Mouse (Mus musculus) heart, postnatal 0 days (tissue): ENCODE measurements around the gene Gdf2. TPM values are rescaled to one million over a fixed set of nuclear protein-coding genes. Genes with fewer than 3 reads are reported as not detected.
A peak's percentile ranks its signal among the peaks of the same experiment; 100 is the strongest.

Source experiments
- ATAC-seq: fragments of 200-750 bp; cut with Nextera tagmentation; 2 replicates; pipeline ENCODE4 v1.8.0; 2017; ENCODE audit warnings: low read depth, moderate number of reproducible peaks, moderate library complexity; ENCODE audit not compliant: insufficient read depth
- DNase-seq: peaks from one replicate; pipeline ENCODE4 v3.0.0-alpha.2; 2016; ENCODE audit warnings: low spot score
- H3K27ac ChIP-seq: fragments of 300-500 bp; sonication (generic); 2 replicates; pipeline ENCODE4 v1.5.1; 2014; ENCODE audit warnings: low read depth, mild to moderate bottlenecking
- H3K27me3 ChIP-seq: fragments of 300-500 bp; sonication (generic); 2 replicates; pipeline ENCODE4 v1.6.1; 2014; ENCODE audit warnings: low read length, mixed read lengths; ENCODE audit not compliant: control insufficient read depth, insufficient read depth
- H3K36me3 ChIP-seq: fragments of 300-500 bp; sonication (generic); replicated peaks from 2 replicates; pipeline ENCODE4 v1.6.1; 2014; ENCODE audit warnings: low read length, mixed read lengths; ENCODE audit not compliant: control insufficient read depth, insufficient read depth
- H3K4me1 ChIP-seq: fragments of 300-500 bp; sonication (generic); 2 replicates; pipeline ENCODE4 v1.6.1; 2014; ENCODE audit warnings: antibody characterized with exemption; ENCODE audit not compliant: control insufficient read depth, insufficient read depth
- H3K4me2 ChIP-seq: fragments of 300-500 bp; sonication (generic); 2 replicates; pipeline ENCODE4 v1.6.1; 2014; ENCODE audit warnings: low read depth, mild to moderate bottlenecking, low read length, moderate library complexity
- H3K4me3 ChIP-seq: fragments of 300-500 bp; sonication (generic); 2 replicates; pipeline ENCODE4 v1.5.1; 2014; ENCODE audit warnings: low read depth, low read length
- H3K9ac ChIP-seq: fragments of 300-500 bp; sonication (generic); replicated peaks from 2 replicates; pipeline ENCODE4 v1.6.1; 2014; ENCODE audit warnings: low read depth, low read length, mixed read lengths
- H3K9me3 ChIP-seq: fragments of 300-500 bp; sonication (generic); replicated peaks from 2 replicates; pipeline ENCODE4 v1.6.1; 2016; ENCODE audit warnings: low read length; ENCODE audit not compliant: control insufficient read depth
- CTCF ChIP-seq: IDR thresholded peaks from 2 replicates; pipeline ENCODE4 v1.5.1; 2016; ENCODE audit warnings: antibody characterized with exemption, control low read depth, low read depth
- EP300 ChIP-seq: IDR thresholded peaks from 2 replicates; pipeline ENCODE4 v1.6.1; 2016; ENCODE audit warnings: antibody characterized with exemption, low read depth
- WGBS: fragments of 180-500 bp; shearing (Covaris S2); extraction: QIAGEN DNeasy Blood & Tissue Kit; methylation state at CpG from one replicate; pipeline ENCODE4 v1.1.7; 2014; 5-methylcytosine and 5-hydroxymethylcytosine counted together
- polyA plus RNA-seq: library from polyadenylated mRNA; unstranded; fragments of >200 nt; fragmentation: Nextera tagmentation; extraction: Ambion mirVana; gene quantifications from 2 replicates; pipeline ENCODE4 v1.2.1, GENCODE M21; 2015
- total RNA-seq: library from RNA; depleted of rRNA; stranded (reverse); fragments of >200 nt; gene quantifications from 2 replicates; pipeline ENCODE4 v1.2.3, GENCODE M21; 2014; ENCODE audit warnings: low replicate concordance

Gdf2 gene
- total and polyA plus RNA-seq, 2 experiments from 2014 or later, result 0.27 to 3.0 TPM

DNA sequence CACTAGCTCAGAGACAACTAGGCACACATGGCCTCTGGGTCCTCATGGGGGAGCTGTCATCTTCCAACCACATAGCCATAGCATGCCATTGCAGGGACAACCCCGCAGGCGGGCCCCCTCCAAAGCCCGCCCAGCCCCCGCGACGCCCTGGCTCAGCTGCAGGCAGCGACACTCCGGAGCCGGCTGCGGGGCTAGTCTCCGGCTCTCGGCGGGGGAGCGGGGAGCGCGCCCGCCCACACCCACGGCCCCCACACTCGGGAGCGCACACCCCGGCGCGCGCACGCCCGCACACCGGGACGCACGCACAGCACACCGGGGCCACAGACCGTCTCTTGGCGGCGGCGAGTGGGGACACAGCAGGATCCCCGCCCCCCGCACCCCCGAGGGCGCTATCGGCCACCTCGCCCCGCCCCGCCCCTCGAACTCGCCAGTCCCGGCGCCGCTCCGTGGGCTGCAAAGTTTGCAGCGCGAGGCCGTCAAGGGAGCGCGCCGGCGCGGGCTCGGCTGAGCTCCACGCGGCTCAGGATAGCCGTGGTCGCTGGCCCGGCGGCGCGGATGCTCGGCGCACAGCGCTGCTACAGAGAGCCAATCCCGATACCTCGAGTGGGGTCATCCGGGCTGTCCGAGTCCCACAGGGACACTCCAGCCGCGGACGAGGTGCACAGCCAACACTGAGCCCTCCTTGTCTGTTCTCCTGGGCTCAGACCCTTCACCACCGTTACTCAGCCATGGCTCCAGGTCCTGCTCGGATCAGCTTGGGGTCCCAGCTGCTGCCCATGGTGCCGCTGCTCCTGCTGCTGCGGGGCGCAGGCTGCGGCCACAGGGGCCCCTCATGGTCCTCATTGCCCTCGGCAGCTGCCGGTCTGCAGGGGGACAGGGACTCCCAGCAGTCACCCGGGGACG lies 17.4 kb upstream of the Gdf2 start, which contains the start of gene Gdf10:
TSS of gene Gdf10 (plus strand) at position 420 of the 903 bp plus-strand sequence.
- Histone ChIP-seq H3K27ac (no peak within 1 kb of the TSS), H3K36me3 (no peaks in the 10 kb centered on the region), H3K9me3 (no peaks in the 10 kb centered on the region), H3K4me2 (peak within 1 kb of the TSS; percentile 87), H3K4me3 (peak within 1 kb of the TSS; percentile 47), H3K27me3 (peaks cover 76% of the 10 kb centered on the region), H3K4me1 (peaks cover 5% of the 10 kb centered on the region; the same call in 1 of the 2 replicates), H3K9ac (0 out of 2 replicates have a peak within 1 kb of the TSS, but pooled peaks have one; percentile 30)
- no peak for DNase-seq
- under 1% methylated on average over 73 of the region's 85 CpGs for WGBS
- ATAC-seq, result peak; percentile 62
- TF ChIP-seq CTCF (no peak), EP300 (no peak)

- Histone ChIP-seq H3K9me3 (no peaks in the 10 kb centered on the region), H3K4me1 (no peaks in the 10 kb centered on the region), H3K27ac (no peak overlapping the region), H3K27me3 (peaks cover 43% of the 10 kb centered on the region), H3K36me3 (no peaks in the 10 kb centered on the region), H3K4me2 (no peak overlapping the region), H3K4me3 (no peak overlapping the region), H3K9ac (no peak overlapping the region)
- TF ChIP-seq EP300 (no peak), CTCF (no peak)
- ATAC-seq (no peak), DNase-seq (no peak)
- 31% methylated on average over 17 of the region's 17 CpGs for WGBS
These were observed 9.0 kb upstream of the Gdf2 start for GRCm38 (mm10) chr14:33931853-33932252.

DNA sequence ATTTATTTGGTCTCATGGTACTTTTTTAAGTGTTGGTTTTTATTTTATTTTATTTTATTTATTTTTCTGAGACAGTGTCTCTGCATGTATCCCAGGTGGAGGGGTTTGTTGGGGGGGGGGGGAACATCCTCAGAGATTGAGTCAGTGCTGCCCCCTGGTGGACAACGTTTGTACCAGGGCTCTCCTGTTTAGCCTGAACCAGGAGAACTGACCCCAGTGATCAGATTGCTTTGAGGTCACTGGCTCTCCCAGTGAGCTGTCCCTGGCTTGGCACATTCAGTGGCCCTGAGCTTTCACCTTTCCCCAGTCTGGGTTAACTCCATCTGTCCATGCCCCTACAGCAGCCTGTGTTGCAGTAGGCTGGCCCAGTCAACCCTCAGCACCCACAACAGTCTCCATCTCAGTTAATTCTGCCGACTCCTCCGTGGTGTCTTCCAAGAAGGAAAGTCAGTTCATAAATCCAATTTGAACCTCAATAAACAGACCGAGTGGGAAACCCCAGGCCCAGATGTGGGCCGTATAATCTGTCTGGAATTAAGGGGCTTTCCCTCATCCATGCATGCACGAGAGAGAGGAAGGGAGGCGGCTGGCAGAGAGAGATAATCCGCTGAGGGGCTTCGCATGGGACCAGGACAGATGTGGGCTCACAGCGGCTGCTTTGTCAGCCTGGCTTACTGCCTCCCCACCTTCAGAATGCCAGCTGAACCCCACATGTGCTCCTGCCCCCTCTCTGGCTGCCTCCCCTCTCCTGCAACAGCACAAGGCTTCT lies 7.7 kb upstream of the Gdf2 start:
- Histone ChIP-seq H3K4me2 (no peak overlapping the region), H3K4me3 (no peak overlapping the region), H3K27ac (no peak overlapping the region), H3K4me1 (no peaks in the 10 kb centered on the region), H3K36me3 (no peaks in the 10 kb centered on the region), H3K9ac (no peak overlapping the region), H3K9me3 (no peaks in the 10 kb centered on the region), H3K27me3 (peaks cover 37% of the 10 kb centered on the region)
- ATAC-seq (no peak), DNase-seq (no peak)
- WGBS, result 53% methylated on average over 10 of the region's 10 CpGs
- peak; percentile 53 for TF ChIP-seq CTCF
- no peak for TF ChIP-seq EP300

DNA sequence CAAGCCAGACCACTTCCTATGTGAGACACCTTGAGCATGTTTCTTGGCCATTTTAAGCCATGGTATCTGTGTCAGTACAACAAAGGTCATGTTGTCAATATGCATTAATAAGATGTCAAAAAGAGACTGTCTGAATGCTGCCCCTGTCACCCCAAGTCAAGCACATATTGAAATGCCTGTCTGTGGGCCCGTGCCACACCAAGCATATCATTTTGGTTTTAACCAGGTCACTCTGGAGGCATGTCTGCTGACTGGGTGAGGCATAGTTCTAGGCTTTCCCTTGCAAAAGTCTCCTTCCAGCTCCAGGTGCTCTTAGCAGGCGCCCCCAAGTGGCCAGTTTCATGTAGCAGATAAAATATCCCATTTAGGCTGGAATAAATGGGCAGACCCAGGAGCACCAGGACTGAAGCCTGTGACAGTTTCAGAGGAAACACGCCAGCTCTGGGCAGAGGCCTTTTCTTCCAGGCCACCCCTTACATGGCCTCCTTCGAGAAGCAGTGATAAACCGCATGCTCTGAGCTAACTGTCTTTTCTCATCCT lies 7.0 kb upstream of the Gdf2 start:
- Histone ChIP-seq H3K4me1 (no peaks in the 10 kb centered on the region), H3K9me3 (no peaks in the 10 kb centered on the region), H3K36me3 (no peaks in the 10 kb centered on the region), H3K9ac (no peak overlapping the region), H3K4me3 (no peak overlapping the region), H3K27ac (no peak overlapping the region), H3K27me3 (peaks cover 37% of the 10 kb centered on the region), H3K4me2 (no peak overlapping the region)
- no peak for ATAC-seq
- TF ChIP-seq CTCF (peak; percentile 59), EP300 (no peak)
- 29% methylated on average over 5 of the region's 5 CpGs for WGBS
- DNase-seq, result no peak

DNA sequence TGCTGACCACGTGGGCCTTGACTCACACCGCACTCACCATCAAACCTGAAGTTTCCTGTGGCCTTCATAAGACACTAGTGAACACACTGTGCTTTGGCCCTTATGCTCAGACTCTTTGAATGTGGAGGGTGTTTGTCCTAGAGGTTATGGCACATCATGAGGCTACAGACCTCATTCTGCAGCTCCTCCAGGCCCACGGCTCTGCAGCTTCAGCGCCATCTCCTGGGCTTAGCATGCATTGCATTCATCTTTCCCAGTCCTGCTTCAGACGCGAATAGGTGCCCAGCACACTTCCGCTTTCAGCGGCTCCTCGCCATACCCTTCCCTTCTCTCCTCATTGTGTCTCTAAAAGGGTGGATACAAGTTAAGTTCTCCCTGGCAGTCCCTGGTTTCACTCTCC lies 1.7 kb upstream of the Gdf2 start:
- TF ChIP-seq EP300 (no peak), CTCF (peak; percentile 87)
- DNase-seq (peak; percentile 63), ATAC-seq (peak; percentile 59)
- Histone ChIP-seq H3K4me1 (no peaks in the 10 kb centered on the region), H3K9ac (no peak overlapping the region), H3K9me3 (no peaks in the 10 kb centered on the region), H3K36me3 (no peaks in the 10 kb centered on the region), H3K4me3 (peak overlapping the region; percentile 20; the same call in 1 of the 2 replicates), H3K27ac (no peak overlapping the region), H3K4me2 (peak overlapping the region; percentile 44), H3K27me3 (0 out of 2 replicates have a peak, but pooled peaks cover 8% of the 10 kb centered on the region)
- 29% methylated on average over 9 of the region's 9 CpGs for WGBS
